Mouse (Mus musculus): ENCODE measurements at regions not wholly inside any gene's neighbourhood (a gene's known extent, or its start where the extent isn't known, plus 50 kb on each side); places are given as distances from the start of the nearest gene placed in this dataset.

- no peak for TF ChIP-seq CTCF (IDR thresholded peaks at IDR 0.05)
- no peak for TF ChIP-seq EP300 (IDR thresholded peaks at IDR 0.05)
Measured at GRCm38 (mm10) chr4:62777436-62777835, 187.9 kb upstream of the Zfp618 start.

Measured in lung, postnatal 0 days (tissue).